Mouse (Mus musculus): ENCODE measurements around the gene Cntn1. TPM values are rescaled to one million over a fixed set of nuclear protein-coding genes. Genes with fewer than 3 reads are reported as not detected.

The Cntn1 gene
- polyA plus RNA-seq, 1 experiment from 2014 or later, result 3.3 TPM

GRCm38 (mm10) chr15:92185484-92185883 lies 134.5 kb downstream of the Cntn1 start:
- no peaks in the 10 kb centered on the region for H3K9me3 ChIP-seq (replicated peaks; ENCODE audit: control insufficient read depth, low read length)
- H3K27me3 ChIP-seq (ENCODE audit: control insufficient read depth, insufficient read depth, low read length), result no peaks in the 10 kb centered on the region
- 87% methylated on average over 2 of the region's 2 CpGs for WGBS
- no peak overlapping the region for H3K9ac ChIP-seq (replicated peaks; ENCODE audit: low read length)
- ATAC-seq (replicated peaks; ENCODE audit: insufficient number of reproducible peaks, low FRiP score, low TSS enrichment, low read depth), result no peak
- no peak for DNase-seq (ENCODE audit: low spot score)
- no peaks in the 10 kb centered on the region for H3K4me1 ChIP-seq (ENCODE audit: control insufficient read depth, insufficient read depth, low read length)
- H3K36me3 ChIP-seq (replicated peaks; ENCODE audit: control insufficient read depth, insufficient read depth, low read depth, low read length), result no peaks in the 10 kb centered on the region
- no peak overlapping the region for H3K4me3 ChIP-seq (ENCODE audit: low read depth, low read length)
- H3K27ac ChIP-seq (replicated peaks; ENCODE audit: low read depth, low read length), result no peak overlapping the region
- H3K4me2 ChIP-seq (ENCODE audit: low read depth, low read length), result no peak overlapping the region

- Histone ChIP-seq H3K4me3 (ENCODE audit: low read depth, low read length) (no peak overlapping the region), H3K4me2 (ENCODE audit: low read depth, low read length) (no peak overlapping the region), H3K4me1 (ENCODE audit: control insufficient read depth, insufficient read depth, low read length) (no peaks in the 10 kb centered on the region), H3K36me3 (replicated peaks; ENCODE audit: control insufficient read depth, insufficient read depth, low read depth, low read length) (no peaks in the 10 kb centered on the region), H3K27ac (replicated peaks; ENCODE audit: low read depth, low read length) (no peak overlapping the region), H3K9ac (replicated peaks; ENCODE audit: low read length) (no peak overlapping the region), H3K9me3 (replicated peaks; ENCODE audit: control insufficient read depth, low read length) (no peaks in the 10 kb centered on the region), H3K27me3 (ENCODE audit: control insufficient read depth, insufficient read depth, low read length) (no peaks in the 10 kb centered on the region)
- WGBS, result 83% methylated on average over 2 of the region's 2 CpGs
- no peak for ATAC-seq (replicated peaks; ENCODE audit: insufficient number of reproducible peaks, low FRiP score, low TSS enrichment, low read depth)
- no peak for DNase-seq (ENCODE audit: low spot score)
Observed at GRCm38 (mm10) chr15:92190000-92190399, 139.0 kb downstream of the Cntn1 start.

DNA sequence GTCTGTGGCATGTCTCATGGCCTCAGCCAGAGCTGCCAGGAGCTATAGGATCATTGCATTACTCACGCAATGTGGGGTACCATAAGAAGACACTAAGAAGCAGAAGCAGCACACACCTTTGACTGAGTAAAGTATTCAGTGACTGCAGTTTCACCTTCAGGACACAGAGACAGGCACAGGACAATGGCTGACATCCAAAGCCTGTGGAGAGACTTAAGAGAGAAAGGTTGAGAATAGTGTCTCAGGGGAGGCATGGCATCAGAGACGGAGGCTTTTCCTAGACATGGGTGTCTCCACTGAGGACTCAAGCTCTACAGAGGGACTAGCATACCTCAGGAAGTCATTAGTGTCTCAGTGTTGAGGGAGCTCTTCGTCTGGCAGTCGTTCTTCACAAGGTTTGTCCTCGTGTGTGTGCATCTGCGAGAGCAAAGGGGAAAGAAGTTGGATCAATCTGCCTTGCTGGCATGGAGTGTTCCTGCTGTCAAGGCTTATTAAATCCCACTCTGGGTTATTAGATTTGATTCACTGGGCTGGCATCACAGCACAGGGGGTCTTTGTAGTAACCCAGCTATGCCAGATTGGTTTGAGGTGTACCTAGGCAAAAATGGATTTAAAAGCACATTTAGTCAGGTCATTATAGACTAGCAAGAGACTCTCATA lies 149.5 kb downstream of the Cntn1 start:
- Histone ChIP-seq H3K4me3 (ENCODE audit: low read depth, low read length) (no peak overlapping the region), H3K4me1 (ENCODE audit: control insufficient read depth, insufficient read depth, low read length) (no peaks in the 10 kb centered on the region), H3K9ac (replicated peaks; ENCODE audit: low read length) (no peak overlapping the region), H3K27ac (replicated peaks; ENCODE audit: low read depth, low read length) (no peak overlapping the region), H3K4me2 (ENCODE audit: low read depth, low read length) (no peak overlapping the region), H3K9me3 (replicated peaks; ENCODE audit: control insufficient read depth, low read length) (no peaks in the 10 kb centered on the region), H3K36me3 (replicated peaks; ENCODE audit: control insufficient read depth, insufficient read depth, low read depth, low read length) (no peaks in the 10 kb centered on the region), H3K27me3 (ENCODE audit: control insufficient read depth, insufficient read depth, low read length) (no peaks in the 10 kb centered on the region)
- WGBS, result 80% methylated on average over 6 of the region's 6 CpGs
- ATAC-seq (replicated peaks; ENCODE audit: insufficient number of reproducible peaks, low FRiP score, low TSS enrichment, low read depth) (no peak), DNase-seq (ENCODE audit: low spot score) (no peak)

- WGBS, result 88% methylated on average over 4 of the region's 4 CpGs
- H3K4me2 ChIP-seq (ENCODE audit: low read depth, low read length), result no peak overlapping the region
- no peak overlapping the region for H3K9ac ChIP-seq (replicated peaks; ENCODE audit: low read length)
- no peak for ATAC-seq (replicated peaks; ENCODE audit: insufficient number of reproducible peaks, low FRiP score, low TSS enrichment, low read depth)
- no peaks in the 10 kb centered on the region for H3K27me3 ChIP-seq (ENCODE audit: control insufficient read depth, insufficient read depth, low read length)
- no peak overlapping the region for H3K4me3 ChIP-seq (ENCODE audit: low read depth, low read length)
- no peaks in the 10 kb centered on the region for H3K36me3 ChIP-seq (replicated peaks; ENCODE audit: control insufficient read depth, insufficient read depth, low read depth, low read length)
- no peak overlapping the region for H3K27ac ChIP-seq (replicated peaks; ENCODE audit: low read depth, low read length)
- H3K9me3 ChIP-seq (replicated peaks; ENCODE audit: control insufficient read depth, low read length), result no peaks in the 10 kb centered on the region
- no peaks in the 10 kb centered on the region for H3K4me1 ChIP-seq (ENCODE audit: control insufficient read depth, insufficient read depth, low read length)
- no peak for DNase-seq (ENCODE audit: low spot score)
Observed at GRCm38 (mm10) chr15:92206695-92207094, 155.7 kb downstream of the Cntn1 start.

DNA sequence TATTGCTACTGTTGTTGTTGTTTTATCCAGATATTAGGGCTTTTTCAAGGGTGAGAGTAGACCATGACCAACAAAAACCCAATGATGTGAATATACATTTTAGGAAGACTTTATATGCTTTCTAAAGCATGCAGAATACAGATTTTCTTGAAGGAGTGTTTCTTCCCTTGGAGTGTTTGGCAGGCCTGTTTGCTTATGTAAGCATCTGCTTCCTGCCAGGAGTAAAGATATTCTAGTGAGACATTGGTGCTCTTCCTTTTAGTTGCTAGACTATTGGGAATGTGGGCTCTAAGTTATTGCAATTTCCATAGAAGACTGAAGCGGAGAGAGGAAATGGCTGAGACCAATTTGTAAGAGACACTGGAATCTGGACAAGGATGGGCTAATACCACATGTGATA lies 158.8 kb downstream of the Cntn1 start:
- ATAC-seq (replicated peaks; ENCODE audit: insufficient number of reproducible peaks, low FRiP score, low TSS enrichment, low read depth) (no peak), DNase-seq (ENCODE audit: low spot score) (no peak)
- no peaks in the 10 kb centered on the region for H3K9me3 ChIP-seq (replicated peaks; ENCODE audit: control insufficient read depth, low read length)
- H3K27ac ChIP-seq (replicated peaks; ENCODE audit: low read depth, low read length), result no peak overlapping the region
- H3K9ac ChIP-seq (replicated peaks; ENCODE audit: low read length), result no peak overlapping the region
- no peaks in the 10 kb centered on the region for H3K4me1 ChIP-seq (ENCODE audit: control insufficient read depth, insufficient read depth, low read length)
- H3K27me3 ChIP-seq (ENCODE audit: control insufficient read depth, insufficient read depth, low read length), result no peaks in the 10 kb centered on the region
- H3K4me2 ChIP-seq (ENCODE audit: low read depth, low read length), result no peak overlapping the region
- no peak overlapping the region for H3K4me3 ChIP-seq (ENCODE audit: low read depth, low read length)
- H3K36me3 ChIP-seq (replicated peaks; ENCODE audit: control insufficient read depth, insufficient read depth, low read depth, low read length), result no peaks in the 10 kb centered on the region
- WGBS, result 86% methylated on average over 1 of the region's 1 CpGs

GRCm38 (mm10) chr15:92210486-92211235 lies 159.7 kb downstream of the Cntn1 start:
- no peaks in the 10 kb centered on the region for H3K9me3 ChIP-seq (replicated peaks; ENCODE audit: control insufficient read depth, low read length)
- ATAC-seq (replicated peaks; ENCODE audit: insufficient number of reproducible peaks, low FRiP score, low TSS enrichment, low read depth) (no peak), DNase-seq (ENCODE audit: low spot score) (no peak)
- no peak overlapping the region for H3K9ac ChIP-seq (replicated peaks; ENCODE audit: low read length)
- WGBS, result 80% methylated on average over 7 of the region's 7 CpGs
- no peaks in the 10 kb centered on the region for H3K4me1 ChIP-seq (ENCODE audit: control insufficient read depth, insufficient read depth, low read length)
- H3K27me3 ChIP-seq (ENCODE audit: control insufficient read depth, insufficient read depth, low read length), result no peaks in the 10 kb centered on the region
- no peak overlapping the region for H3K4me2 ChIP-seq (ENCODE audit: low read depth, low read length)
- no peak overlapping the region for H3K27ac ChIP-seq (replicated peaks; ENCODE audit: low read depth, low read length)
- no peaks in the 10 kb centered on the region for H3K36me3 ChIP-seq (replicated peaks; ENCODE audit: control insufficient read depth, insufficient read depth, low read depth, low read length)
- no peak overlapping the region for H3K4me3 ChIP-seq (ENCODE audit: low read depth, low read length)

- Histone ChIP-seq H3K9me3 (replicated peaks; ENCODE audit: control insufficient read depth, low read length) (no peaks in the 10 kb centered on the region), H3K36me3 (replicated peaks; ENCODE audit: control insufficient read depth, insufficient read depth, low read depth, low read length) (no peaks in the 10 kb centered on the region), H3K4me2 (ENCODE audit: low read depth, low read length) (no peak overlapping the region), H3K9ac (replicated peaks; ENCODE audit: low read length) (no peak overlapping the region), H3K4me1 (ENCODE audit: control insufficient read depth, insufficient read depth, low read length) (no peaks in the 10 kb centered on the region), H3K27ac (replicated peaks; ENCODE audit: low read depth, low read length) (no peak overlapping the region), H3K4me3 (ENCODE audit: low read depth, low read length) (no peak overlapping the region), H3K27me3 (ENCODE audit: control insufficient read depth, insufficient read depth, low read length) (no peaks in the 10 kb centered on the region)
- ATAC-seq (replicated peaks; ENCODE audit: insufficient number of reproducible peaks, low FRiP score, low TSS enrichment, low read depth), result no peak
- no peak for DNase-seq (ENCODE audit: low spot score)
- WGBS, result 61% methylated on average over 3 of the region's 3 CpGs
Observed at GRCm38 (mm10) chr15:92215841-92216240, 164.9 kb downstream of the Cntn1 start.

DNA sequence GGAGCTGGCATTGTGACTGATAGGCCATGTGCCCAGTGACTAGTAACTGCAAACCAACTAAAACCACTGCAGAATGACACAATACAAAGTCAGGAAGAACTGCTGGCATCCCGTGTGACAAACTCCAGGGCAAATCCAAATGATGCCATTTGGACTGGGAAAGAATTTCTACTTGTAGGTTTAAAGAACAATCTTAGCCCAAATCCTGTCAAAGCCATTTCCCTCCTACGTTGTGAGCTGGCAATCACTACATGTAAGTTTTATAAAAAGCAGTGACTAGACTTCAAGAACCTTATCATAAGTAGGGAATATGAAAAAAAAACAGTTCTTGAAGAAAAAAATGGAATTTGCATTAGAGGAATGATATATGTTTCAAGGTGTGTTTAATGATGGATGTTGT lies 170.5 kb downstream of the Cntn1 start:
- WGBS, result 75% methylated on average over 2 of the region's 2 CpGs
- ATAC-seq (replicated peaks; ENCODE audit: insufficient number of reproducible peaks, low FRiP score, low TSS enrichment, low read depth) (no peak), DNase-seq (ENCODE audit: low spot score) (no peak)
- Histone ChIP-seq H3K4me1 (ENCODE audit: control insufficient read depth, insufficient read depth, low read length) (no peaks in the 10 kb centered on the region), H3K4me2 (ENCODE audit: low read depth, low read length) (no peak overlapping the region), H3K36me3 (replicated peaks; ENCODE audit: control insufficient read depth, insufficient read depth, low read depth, low read length) (no peaks in the 10 kb centered on the region), H3K27ac (replicated peaks; ENCODE audit: low read depth, low read length) (no peak overlapping the region), H3K27me3 (ENCODE audit: control insufficient read depth, insufficient read depth, low read length) (no peaks in the 10 kb centered on the region), H3K9me3 (replicated peaks; ENCODE audit: control insufficient read depth, low read length) (no peaks in the 10 kb centered on the region), H3K9ac (replicated peaks; ENCODE audit: low read length) (no peak overlapping the region), H3K4me3 (ENCODE audit: low read depth, low read length) (no peak overlapping the region)
